Mouse (Mus musculus) stomach, embryonic 15.5 days (tissue): ENCODE data around the gene Ctns. TPM values are rescaled to one million over a fixed set of nuclear protein-coding genes. Genes with fewer than 3 reads are reported as not detected.

ENCODE experiments used
- ATAC-seq: fragments of 200-750 bp; cut with Nextera tagmentation; 2 replicates; pipeline ENCODE4 v1.8.0; 2017; ENCODE audit warnings: low read depth, moderate number of reproducible peaks, moderate TSS enrichment; ENCODE audit not compliant: insufficient read depth, low FRiP score
- H3K27ac ChIP-seq: fragments of 300-500 bp; sonication (generic); 2 replicates; pipeline ENCODE4 v1.5.1; 2015; ENCODE audit warnings: mild to moderate bottlenecking, inconsistent platforms
- H3K27me3 ChIP-seq: fragments of 300-500 bp; sonication (generic); replicated peaks from 2 replicates; pipeline ENCODE4 v1.6.1; 2015; ENCODE audit warnings: inconsistent platforms
- H3K36me3 ChIP-seq: fragments of 300-500 bp; sonication (generic); 2 replicates; pipeline ENCODE4 v1.6.1; 2015; ENCODE audit warnings: inconsistent platforms
- H3K4me1 ChIP-seq: fragments of 300-500 bp; sonication (generic); 2 replicates; pipeline ENCODE4 v1.6.1; 2015; ENCODE audit warnings: inconsistent platforms
- H3K4me2 ChIP-seq: fragments of 300-500 bp; sonication (generic); 2 replicates; pipeline ENCODE4 v1.6.1; 2015; ENCODE audit warnings: mild to moderate bottlenecking, inconsistent platforms
- H3K4me3 ChIP-seq: fragments of 300-500 bp; sonication (generic); replicated peaks from 2 replicates; pipeline ENCODE4 v1.5.1; 2015; ENCODE audit warnings: inconsistent platforms
- H3K9ac ChIP-seq: fragments of 300-500 bp; sonication (generic); 2 replicates; pipeline ENCODE4 v1.6.1; 2015; ENCODE audit warnings: inconsistent platforms
- H3K9me3 ChIP-seq: fragments of 300-500 bp; sonication (generic); 2 replicates; pipeline ENCODE4 v1.6.1; 2016; ENCODE audit warnings: inconsistent platforms
- WGBS: fragments of 180-500 bp; shearing (Covaris S2); methylation state at CpG from one replicate; pipeline ENCODE4 v1.1.7; 2015; 5-methylcytosine and 5-hydroxymethylcytosine counted together
- polyA plus RNA-seq: library from polyadenylated mRNA; unstranded; fragments of >200 nt; fragmentation: Nextera tagmentation; extraction: Ambion mirVana; gene quantifications from 2 replicates; pipeline ENCODE4 v1.2.1, GENCODE M21; 2015

Ctns gene
- polyA plus RNA-seq, 1 experiment from 2014 or later, result 17.0 TPM

DNA sequence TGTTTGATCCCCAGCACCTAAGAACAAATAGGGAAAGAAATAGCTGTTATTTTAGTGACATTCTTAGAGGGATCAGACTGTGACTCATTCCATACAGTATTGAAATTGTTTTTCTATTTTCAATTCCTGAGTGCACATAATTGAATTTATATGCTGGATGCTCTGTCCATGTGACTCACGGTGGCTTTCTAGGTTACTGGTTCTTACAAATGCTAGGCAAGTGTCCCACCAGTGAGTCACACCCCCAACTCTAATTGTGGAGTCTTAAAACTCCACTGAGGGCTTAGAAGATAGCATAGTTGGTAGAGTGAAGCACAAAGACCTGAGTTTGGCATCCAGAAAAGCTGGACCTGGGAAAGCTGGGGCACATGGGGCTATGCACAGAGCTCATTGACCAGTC, 21.8 kb upstream of the Ctns start:
- no peak for ATAC-seq

DNA sequence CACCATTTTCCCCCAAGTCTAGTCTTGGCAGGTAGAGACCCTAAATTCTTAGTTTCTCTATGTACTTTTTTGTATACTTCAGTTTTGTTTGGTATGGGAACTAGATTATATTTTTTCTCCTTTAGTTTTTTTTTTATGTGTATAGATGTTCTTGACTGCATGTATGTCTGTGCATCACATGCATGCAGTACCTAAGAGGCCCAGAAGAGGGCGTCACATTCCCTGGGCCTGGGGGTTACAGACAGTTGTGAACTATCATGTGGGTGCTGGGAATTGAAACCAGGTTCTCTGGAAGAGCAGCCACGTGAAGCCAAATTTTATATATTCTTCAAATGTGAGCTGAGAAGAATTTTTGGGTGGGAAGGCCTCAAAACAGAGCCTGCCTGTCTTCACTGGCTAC, 20.8 kb upstream of the Ctns start:
- Histone ChIP-seq H3K4me1 (no peaks in the 10 kb centered on the region), H3K9ac (no peak overlapping the region), H3K27me3 (no peaks in the 10 kb centered on the region), H3K9me3 (no peaks in the 10 kb centered on the region), H3K27ac (no peak overlapping the region), H3K4me2 (no peak overlapping the region), H3K4me3 (no peak overlapping the region), H3K36me3 (no peaks in the 10 kb centered on the region)
- 47% methylated on average over 2 of the region's 2 CpGs for WGBS
- ATAC-seq, result no peak

More for the DNA sequence above, 21.8 kb upstream of the Ctns start:
- H3K36me3 ChIP-seq, result no peaks in the 10 kb centered on the region
- no peak overlapping the region for H3K4me3 ChIP-seq
- no peaks in the 10 kb centered on the region for H3K4me1 ChIP-seq
- H3K9me3 ChIP-seq, result no peaks in the 10 kb centered on the region
- 92% methylated on average over 1 of the region's 1 CpGs for WGBS
- no peaks in the 10 kb centered on the region for H3K27me3 ChIP-seq
- H3K9ac ChIP-seq, result no peak overlapping the region
- no peak overlapping the region for H3K27ac ChIP-seq
- H3K4me2 ChIP-seq, result no peak overlapping the region

DNA sequence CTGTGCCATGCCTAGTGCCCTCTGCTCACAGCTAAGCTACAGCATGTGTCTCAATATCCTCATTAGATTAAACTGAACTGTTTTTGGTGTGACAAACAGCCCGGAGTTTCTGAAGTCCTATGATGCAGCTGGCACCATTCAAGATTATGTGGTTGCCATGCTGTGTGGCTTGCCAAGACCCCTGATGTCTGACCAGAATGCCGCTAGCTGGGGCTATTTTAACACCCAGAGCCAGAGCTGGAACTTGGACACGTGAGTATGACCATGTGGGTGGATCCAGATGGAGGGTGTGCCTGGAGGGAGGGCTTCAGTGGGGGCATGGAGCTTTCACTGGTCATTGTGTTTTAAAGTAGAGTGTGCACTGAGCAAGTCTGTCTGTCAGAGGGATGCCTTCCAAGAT, 15.1 kb upstream of the Ctns start:
- no peaks in the 10 kb centered on the region for H3K27me3 ChIP-seq
- no peak for ATAC-seq
- no peaks in the 10 kb centered on the region for H3K36me3 ChIP-seq
- H3K4me3 ChIP-seq, result no peak overlapping the region
- no peak overlapping the region for H3K4me2 ChIP-seq
- H3K9me3 ChIP-seq, result no peaks in the 10 kb centered on the region
- H3K9ac ChIP-seq, result no peak overlapping the region
- no peak overlapping the region for H3K27ac ChIP-seq
- no peaks in the 10 kb centered on the region for H3K4me1 ChIP-seq
- 73% methylated on average over 3 of the region's 3 CpGs for WGBS

GRCm38 (mm10) chr11:73207621-73208020, 8.8 kb upstream of the Ctns start:
- Histone ChIP-seq H3K4me2 (no peak overlapping the region), H3K9me3 (no peaks in the 10 kb centered on the region), H3K27ac (no peak overlapping the region), H3K36me3 (no peaks in the 10 kb centered on the region), H3K4me1 (no peaks in the 10 kb centered on the region), H3K4me3 (no peak overlapping the region), H3K27me3 (no peaks in the 10 kb centered on the region), H3K9ac (no peak overlapping the region)
- 89% methylated on average over 2 of the region's 2 CpGs for WGBS
- ATAC-seq, result no peak

GRCm38 (mm10) chr11:73205194-73205593, 6.4 kb upstream of the Ctns start:
- H3K4me3 ChIP-seq, result no peak overlapping the region
- 70% methylated on average over 7 of the region's 7 CpGs for WGBS

GRCm38 (mm10) chr11:73203895-73204294, 5.1 kb upstream of the Ctns start:
- Histone ChIP-seq H3K9ac (no peak overlapping the region), H3K27ac (no peak overlapping the region), H3K27me3 (no peaks in the 10 kb centered on the region), H3K9me3 (no peaks in the 10 kb centered on the region), H3K4me3 (no peak overlapping the region), H3K4me1 (no peaks in the 10 kb centered on the region), H3K4me2 (no peak overlapping the region), H3K36me3 (no peaks in the 10 kb centered on the region)
- ATAC-seq, result no peak
- 88% methylated on average over 8 of the region's 8 CpGs for WGBS

More at GRCm38 (mm10) chr11:73205194-73205593, 6.4 kb upstream of the Ctns start:
- no peaks in the 10 kb centered on the region for H3K9me3 ChIP-seq
- no peaks in the 10 kb centered on the region for H3K4me1 ChIP-seq
- ATAC-seq, result no peak
- no peak overlapping the region for H3K4me2 ChIP-seq
- H3K27ac ChIP-seq, result no peak overlapping the region
- no peaks in the 10 kb centered on the region for H3K27me3 ChIP-seq
- no peak overlapping the region for H3K9ac ChIP-seq
- H3K36me3 ChIP-seq, result no peaks in the 10 kb centered on the region

DNA sequence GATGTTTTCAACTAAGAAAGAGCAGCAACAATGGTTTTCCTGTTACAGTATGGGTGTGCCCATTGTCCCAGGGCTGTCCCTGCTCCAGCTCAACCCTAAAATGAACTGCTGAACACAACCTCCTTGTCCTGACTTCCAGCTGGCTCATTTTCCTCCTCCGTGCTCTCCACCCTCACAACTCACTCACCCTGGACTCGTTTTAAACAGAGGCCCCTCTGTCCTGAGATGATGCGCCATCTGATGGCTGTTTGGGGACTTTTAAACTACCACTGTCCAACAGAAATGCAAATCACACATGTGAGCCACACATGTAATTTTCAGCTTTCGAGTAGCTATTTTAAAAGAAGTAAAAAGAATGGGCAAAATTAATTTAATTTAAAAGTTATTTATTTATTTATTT, 2.8 kb upstream of the Ctns start:
- no peak for ATAC-seq
- 40% methylated on average over 4 of the region's 4 CpGs for WGBS
- Histone ChIP-seq H3K4me1 (0 out of 2 replicates have a peak, but pooled peaks cover 2% of the 10 kb centered on the region), H3K36me3 (no peaks in the 10 kb centered on the region), H3K9me3 (no peaks in the 10 kb centered on the region), H3K27me3 (no peaks in the 10 kb centered on the region), H3K4me3 (no peak overlapping the region), H3K4me2 (no peak overlapping the region), H3K9ac (no peak overlapping the region), H3K27ac (no peak overlapping the region)

DNA sequence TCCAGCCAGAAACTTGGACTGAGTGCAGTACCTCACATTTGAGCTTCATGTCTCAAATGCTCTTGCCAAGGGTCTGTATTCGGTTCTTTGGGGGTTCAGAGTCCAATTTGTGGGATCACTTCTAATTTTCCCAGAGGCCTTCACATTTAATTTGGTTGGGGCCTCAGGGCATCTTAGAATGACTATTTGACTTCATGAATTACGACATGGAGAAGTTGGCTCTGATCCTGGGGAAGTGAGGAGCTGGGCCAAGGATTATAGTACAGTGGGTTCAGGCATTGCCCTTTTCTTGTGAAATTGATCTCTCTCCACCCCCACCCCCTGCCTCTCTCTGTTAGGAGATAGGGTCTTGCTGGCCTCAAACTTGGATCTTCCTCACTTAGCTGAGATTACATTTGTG, 2.2 kb upstream of the Ctns start:
- Histone ChIP-seq H3K9me3 (no peaks in the 10 kb centered on the region), H3K4me3 (no peak overlapping the region), H3K4me2 (no peak overlapping the region), H3K36me3 (no peaks in the 10 kb centered on the region), H3K4me1 (0 out of 2 replicates have a peak, but pooled peaks cover 2% of the 10 kb centered on the region), H3K27me3 (no peaks in the 10 kb centered on the region), H3K27ac (no peak overlapping the region), H3K9ac (no peak overlapping the region)
- 63% methylated on average over 2 of the region's 2 CpGs for WGBS
- no peak for ATAC-seq

DNA sequence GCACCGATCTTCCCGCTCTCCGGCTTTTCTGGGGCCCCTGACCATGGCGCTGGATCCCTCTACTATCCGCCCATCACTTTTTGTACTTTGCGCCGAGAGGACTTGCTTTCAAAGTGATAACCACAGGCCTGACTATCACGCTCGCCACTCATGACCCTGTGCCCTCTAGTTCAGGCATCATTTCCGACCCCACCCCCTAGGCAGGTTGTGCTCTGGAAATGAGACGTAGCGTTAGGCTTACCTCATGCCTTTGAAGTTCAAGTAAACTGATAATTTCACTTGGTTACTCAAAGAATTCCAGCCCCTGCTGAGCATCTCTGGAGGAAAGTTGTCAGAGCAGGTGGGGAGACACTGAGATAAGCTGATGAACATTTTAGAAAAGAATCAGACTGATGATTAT, 1.0 kb upstream of the Ctns start:
- 3% methylated on average over 12 of the region's 12 CpGs for WGBS
- 0 out of 2 replicates have a peak, but pooled peaks cover 2% of the 10 kb centered on the region for H3K4me1 ChIP-seq
- H3K36me3 ChIP-seq, result no peaks in the 10 kb centered on the region
- H3K9me3 ChIP-seq, result no peaks in the 10 kb centered on the region
- peak overlapping the region; percentile 66 for H3K9ac ChIP-seq
- H3K4me2 ChIP-seq, result peak overlapping the region; percentile 97
- H3K27ac ChIP-seq, result no peak overlapping the region; the same call in 1 of the 2 replicates
- H3K4me3 ChIP-seq, result peak overlapping the region; percentile 79
- no peaks in the 10 kb centered on the region for H3K27me3 ChIP-seq
- no peak for ATAC-seq

GRCm38 (mm10) chr11:73199230-73199712, 429 bp upstream of the Ctns start, which contains the start of gene Shpk:
Shpk (plus strand) TSS chr11:73199460.
- peak within 1 kb of the TSS; percentile 79 for H3K4me3 ChIP-seq
- peak within 1 kb of the TSS; percentile 97 for H3K4me2 ChIP-seq
- no peaks in the 10 kb centered on the region for H3K9me3 ChIP-seq
- no peak within 1 kb of the TSS; the same call in 1 of the 2 replicates for H3K27ac ChIP-seq
- H3K9ac ChIP-seq, result peak within 1 kb of the TSS; percentile 67
- ATAC-seq, result peak; percentile 96
- H3K27me3 ChIP-seq, result no peaks in the 10 kb centered on the region
- H3K4me1 ChIP-seq, result 0 out of 2 replicates have a peak, but pooled peaks cover 2% of the 10 kb centered on the region
- WGBS, result under 1% methylated on average over 32 of the region's 32 CpGs
- H3K36me3 ChIP-seq, result no peaks in the 10 kb centered on the region

GRCm38 (mm10) chr11:73198190-73198589, 652 bp downstream of the Ctns start:
- peak overlapping the region; percentile 97 for H3K4me2 ChIP-seq
- no peak for ATAC-seq
- H3K4me3 ChIP-seq, result peak overlapping the region; percentile 79
- H3K27ac ChIP-seq, result no peak overlapping the region
- H3K27me3 ChIP-seq, result no peaks in the 10 kb centered on the region
- 0 out of 2 replicates have a peak, but pooled peaks cover 2% of the 10 kb centered on the region for H3K4me1 ChIP-seq
- no peaks in the 10 kb centered on the region for H3K9me3 ChIP-seq
- H3K9ac ChIP-seq, result peak overlapping the region; percentile 67; the same call in 1 of the 2 replicates
- H3K36me3 ChIP-seq, result no peaks in the 10 kb centered on the region
- WGBS, result 4% methylated on average over 1 of the region's 1 CpGs

- no peak overlapping the region for H3K27ac ChIP-seq
- WGBS, result 70% methylated on average over 2 of the region's 2 CpGs
- no peaks in the 10 kb centered on the region for H3K27me3 ChIP-seq
- H3K9ac ChIP-seq, result no peak overlapping the region
- 0 out of 2 replicates have a peak, but pooled peaks cover 5% of the 10 kb centered on the region for H3K36me3 ChIP-seq
- H3K4me2 ChIP-seq, result no peak overlapping the region
- H3K4me3 ChIP-seq, result no peak overlapping the region
- 0 out of 2 replicates have a peak, but pooled peaks cover 2% of the 10 kb centered on the region for H3K4me1 ChIP-seq
- H3K9me3 ChIP-seq, result no peaks in the 10 kb centered on the region
- no peak for ATAC-seq
These were observed 4.4 kb downstream of the Ctns start for GRCm38 (mm10) chr11:73194444-73194843.
